Mouse (Mus musculus) brown adipose tissue, adult 24 weeks (tissue): Measurements from ENCODE around the gene Lamtor4. TPM values are rescaled to one million over a fixed set of nuclear protein-coding genes. Genes with fewer than 3 reads are reported as not detected.

ENCODE experiments used
- H3K27ac ChIP-seq: fragments of 200-500 bp; replicated peaks from 2 replicates; pipeline ENCODE4 v1.5.1; 2012; ENCODE audit warnings: low read depth, mild to moderate bottlenecking, low read length
- H3K4me1 ChIP-seq: fragments of 200-500 bp; 2 replicates; pipeline ENCODE4 v1.6.1; 2012; ENCODE audit warnings: low read length, mixed read lengths; ENCODE audit not compliant: control insufficient read depth, insufficient read depth, insufficient read length
- H3K4me3 ChIP-seq: fragments of 200-500 bp; 2 replicates; pipeline ENCODE4 v1.5.1; 2012; ENCODE audit warnings: low read depth, mild to moderate bottlenecking, low read length, moderate library complexity; ENCODE audit not compliant: insufficient read depth
- polyA plus RNA-seq: library from polyadenylated mRNA; stranded (reverse); fragments of >200 nt; gene quantifications from 2 replicates; pipeline ENCODE4 v1.2.4, GENCODE M21; 2012; ENCODE audit not compliant: missing spikeins, insufficient read depth, insufficient read length

Lamtor4 gene
- polyA plus RNA-seq, 1 experiment = 102 TPM

- no peaks in the 10 kb centered on the region for H3K4me1 ChIP-seq
Measured at GRCm38 (mm10) chr5:138299613-138300012, 44.3 kb downstream of the Lamtor4 start.

More at GRCm38 (mm10) chr5:138299613-138300012, 44.3 kb downstream of the Lamtor4 start:
- no peak overlapping the region for H3K4me3 ChIP-seq
- no peak overlapping the region for H3K27ac ChIP-seq

Other genes with a start within 250 kb of the Lamtor4 start
- gene Smok3a, start 234.2 kb upstream of the Lamtor4 start, polyA plus RNA-seq = not detected in 2 replicates
- not detected in 2 replicates for gene Smok3b, start 234.1 kb upstream of the Lamtor4 start, polyA plus RNA-seq
- not detected in 2 replicates for gene Smok3c, start 202.3 kb upstream of the Lamtor4 start, polyA plus RNA-seq
- 7.2 and 9.4 TPM in 2 replicates for gene Zkscan1, start 170.4 kb upstream of the Lamtor4 start, polyA plus RNA-seq
- 7.5 and 10.5 TPM in 2 replicates for gene Zscan21, start 138.6 kb upstream of the Lamtor4 start, polyA plus RNA-seq
- 6.6 and 6.8 TPM in 2 replicates for gene Zfp113, start 99.7 kb upstream of the Lamtor4 start, polyA plus RNA-seq
- gene Cops6, start 94.4 kb upstream of the Lamtor4 start, polyA plus RNA-seq = 150 and 170 TPM in 2 replicates
- gene Ap4m1, start 83.5 kb upstream of the Lamtor4 start, polyA plus RNA-seq = 12.0 and 12.4 TPM in 2 replicates
- gene Mcm7, start 83.1 kb upstream of the Lamtor4 start, polyA plus RNA-seq = 8.5 and 10.4 TPM in 2 replicates
- 18.0 and 22.4 TPM in 2 replicates for gene Taf6, start 68.0 kb upstream of the Lamtor4 start, polyA plus RNA-seq
- 8.0 and 11.0 TPM in 2 replicates for gene Cnpy4, start 68.0 kb upstream of the Lamtor4 start, polyA plus RNA-seq
- gene Mblac1, start 61.2 kb upstream of the Lamtor4 start, polyA plus RNA-seq = 4.6 and 5.8 TPM in 2 replicates
- gene Nxpe5, start 29.6 kb upstream of the Lamtor4 start, polyA plus RNA-seq = not detected in 2 replicates
- gene BC037034, start 8.6 kb downstream of the Lamtor4 start, polyA plus RNA-seq = 5.1 and 7.1 TPM in 2 replicates
- gene Gal3st4, start 17.4 kb downstream of the Lamtor4 start, polyA plus RNA-seq = not detected in 2 replicates
- not detected in 2 replicates for gene Gm43720, start 24.5 kb downstream of the Lamtor4 start, polyA plus RNA-seq
- gene Gpc2, start 24.5 kb downstream of the Lamtor4 start, polyA plus RNA-seq = not detected in 2 replicates
- gene Stag3, start 24.8 kb downstream of the Lamtor4 start, polyA plus RNA-seq = not detected in 2 replicates
- not detected in 2 replicates for gene Pvrig, start 86.5 kb downstream of the Lamtor4 start, polyA plus RNA-seq
- 2.7 and 3.7 TPM in 2 replicates for gene Zfp157, start 186.0 kb downstream of the Lamtor4 start, polyA plus RNA-seq